Mouse (Mus musculus) cerebellum, adult 18-20 months (tissue): ENCODE measurements at regions not wholly inside any gene's neighbourhood (a gene's known extent, or its start where the extent isn't known, plus 50 kb on each side); places are given as distances from the start of the nearest gene placed in this dataset.

Experiments
- DNase-seq, 2 experiments: peaks; one replicate each; pipeline ENCODE4 v3.0.0; 2021

GRCm38 (mm10) chr11:64579826-64580225 lies 143.4 kb upstream of the F930015N05Rik start:
- no peak for DNase-seq

DNA sequence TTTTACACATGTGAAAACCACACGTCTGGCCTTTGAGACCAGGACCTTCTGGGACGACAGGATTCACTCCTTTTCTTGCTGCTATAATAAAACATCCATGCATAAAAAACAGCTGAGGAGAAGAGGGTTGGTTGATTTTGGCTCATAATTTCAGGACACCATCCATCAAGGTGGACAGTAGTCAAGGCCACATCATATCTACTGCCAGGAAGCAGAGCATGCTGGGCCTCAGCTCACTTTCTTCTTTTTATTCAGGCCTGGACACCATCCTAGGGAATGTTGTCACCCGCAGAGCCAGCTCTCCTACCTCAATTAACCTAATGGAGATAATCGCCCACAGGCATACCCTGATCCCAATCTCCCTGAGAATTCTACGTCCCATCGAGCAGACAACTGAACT lies 149.6 kb upstream of the F930015N05Rik start:
- DNase-seq = no peak

DNA sequence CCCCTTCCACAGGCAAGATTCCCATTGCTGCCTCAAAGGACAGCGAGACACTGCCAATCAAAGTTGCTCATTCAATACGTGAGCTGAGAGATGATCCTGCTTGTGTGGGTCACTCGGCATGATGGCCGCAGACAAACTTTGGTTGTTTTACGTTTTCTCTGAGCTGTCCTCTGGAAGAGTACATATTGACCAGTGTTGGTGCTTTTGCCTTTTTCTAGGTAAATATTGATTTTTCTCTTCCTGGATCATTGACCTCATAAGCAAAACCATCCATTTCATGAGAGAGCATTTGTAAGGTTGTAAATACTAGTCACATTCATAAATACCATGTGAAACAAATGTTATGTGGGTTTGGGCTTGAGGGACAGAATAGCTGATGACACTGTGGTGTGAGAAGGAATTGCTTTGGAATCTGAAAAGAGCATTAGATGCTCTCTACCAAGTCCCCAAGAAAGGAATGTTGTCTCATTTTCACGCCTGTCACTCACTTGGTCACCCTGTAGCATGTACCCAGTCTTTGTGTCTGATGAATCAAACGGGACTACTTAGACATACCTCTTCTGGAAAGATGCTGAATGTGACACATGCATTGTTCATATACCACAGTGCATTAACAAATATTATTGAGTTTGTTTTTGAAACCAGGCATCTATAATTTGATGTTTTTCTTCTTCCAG lies 150.7 kb upstream of the F930015N05Rik start:
- no peak for DNase-seq

- DNase-seq = no peak
Measured at GRCm38 (mm10) chr11:64587751-64588600, 151.5 kb upstream of the F930015N05Rik start.

GRCm38 (mm10) chr11:64588601-64588989 lies 152.1 kb upstream of the F930015N05Rik start:
- no peak for DNase-seq

DNA sequence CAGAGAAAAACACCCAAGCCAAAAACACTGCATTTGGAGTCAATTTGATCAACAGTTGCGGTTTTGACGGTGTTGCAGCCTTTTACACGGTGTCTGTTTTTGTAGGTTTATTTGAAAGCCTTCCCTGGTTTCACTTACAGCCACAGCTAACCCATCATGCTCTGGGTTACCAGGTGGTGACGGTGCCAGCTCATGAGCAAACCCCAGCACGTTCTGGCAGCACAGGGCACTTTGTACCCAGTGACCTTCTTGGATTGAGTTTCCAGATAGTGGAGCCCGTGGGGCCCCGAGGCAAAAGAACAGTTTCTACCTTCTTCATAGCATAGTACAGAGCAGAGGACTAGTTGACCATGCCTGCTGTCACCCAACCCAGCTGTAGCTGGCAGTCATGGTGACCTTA lies 152.6 kb upstream of the F930015N05Rik start:
- DNase-seq = no peak

- no peak for DNase-seq
Measured at GRCm38 (mm10) chr11:64590091-64590490, 153.6 kb upstream of the F930015N05Rik start.

GRCm38 (mm10) chr11:64592253-64592652 lies 155.8 kb upstream of the F930015N05Rik start:
- no peak for DNase-seq

DNA sequence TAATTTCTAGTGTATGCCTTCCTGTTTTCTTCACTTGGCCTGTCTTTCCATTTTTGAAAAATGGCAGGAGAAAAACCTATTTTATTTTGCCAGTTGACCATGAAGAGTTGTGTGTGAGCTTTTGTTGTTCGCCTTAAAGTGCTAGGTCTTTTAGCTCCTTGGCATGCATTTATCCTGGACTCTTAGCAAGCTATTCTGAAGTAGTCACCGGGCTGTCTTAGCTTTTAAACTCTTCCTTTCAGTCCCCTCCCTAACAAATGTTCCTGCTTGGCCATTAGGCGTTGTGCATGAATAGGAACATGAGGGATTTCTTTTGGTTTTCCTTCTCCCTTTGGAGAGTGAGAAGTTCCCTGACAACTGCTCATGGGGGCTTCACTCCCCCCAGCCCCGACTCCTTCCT lies 160.9 kb upstream of the F930015N05Rik start:
- DNase-seq = no peak

GRCm38 (mm10) chr11:64599178-64599577 lies 162.7 kb upstream of the F930015N05Rik start:
- DNase-seq = peak; percentile 8 to 17

- no peak for DNase-seq
Measured at GRCm38 (mm10) chr11:64600201-64601102, 164.0 kb upstream of the F930015N05Rik start.

GRCm38 (mm10) chr11:64609043-64609442 lies 172.6 kb upstream of the F930015N05Rik start:
- DNase-seq = no peak

DNA sequence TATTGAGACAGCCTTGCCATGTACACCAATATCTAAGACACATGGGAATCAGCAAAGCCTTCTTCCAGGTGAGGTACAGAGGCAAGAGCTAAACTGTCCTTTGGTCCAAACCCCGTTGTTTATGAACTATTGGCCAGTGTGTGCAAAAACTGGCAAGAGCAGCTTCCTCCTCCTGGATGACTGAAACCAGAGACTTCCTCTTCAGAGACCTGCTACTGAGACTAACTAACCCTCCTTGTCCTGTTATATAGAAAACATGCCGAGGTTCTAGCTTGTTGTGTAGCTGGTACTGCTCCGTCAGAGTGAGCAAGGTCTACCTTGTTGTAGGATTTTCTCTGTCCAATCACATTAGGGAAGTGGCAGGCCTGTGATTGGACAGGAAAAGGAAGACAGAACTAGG lies 174.3 kb upstream of the F930015N05Rik start:
- DNase-seq = no peak

DNA sequence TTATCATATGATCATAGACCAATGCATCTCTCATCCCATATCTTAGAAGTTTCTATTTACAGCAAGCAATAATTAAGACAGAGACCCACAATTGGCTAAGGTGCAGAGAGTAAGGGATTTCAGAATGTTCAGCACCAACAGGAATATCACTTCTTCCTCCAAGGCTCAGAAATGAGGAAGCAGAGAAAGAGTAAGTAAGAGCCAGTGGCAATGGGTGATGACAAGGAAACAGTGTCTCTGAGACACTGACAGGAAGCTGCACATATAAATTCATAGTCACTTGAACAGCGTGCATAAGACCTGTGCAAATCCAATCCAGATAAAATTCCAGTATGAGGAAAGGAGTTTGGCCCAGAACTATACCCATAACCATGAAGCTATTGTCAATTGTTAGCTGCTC lies 178.7 kb upstream of the F930015N05Rik start:
- DNase-seq = no peak

DNA sequence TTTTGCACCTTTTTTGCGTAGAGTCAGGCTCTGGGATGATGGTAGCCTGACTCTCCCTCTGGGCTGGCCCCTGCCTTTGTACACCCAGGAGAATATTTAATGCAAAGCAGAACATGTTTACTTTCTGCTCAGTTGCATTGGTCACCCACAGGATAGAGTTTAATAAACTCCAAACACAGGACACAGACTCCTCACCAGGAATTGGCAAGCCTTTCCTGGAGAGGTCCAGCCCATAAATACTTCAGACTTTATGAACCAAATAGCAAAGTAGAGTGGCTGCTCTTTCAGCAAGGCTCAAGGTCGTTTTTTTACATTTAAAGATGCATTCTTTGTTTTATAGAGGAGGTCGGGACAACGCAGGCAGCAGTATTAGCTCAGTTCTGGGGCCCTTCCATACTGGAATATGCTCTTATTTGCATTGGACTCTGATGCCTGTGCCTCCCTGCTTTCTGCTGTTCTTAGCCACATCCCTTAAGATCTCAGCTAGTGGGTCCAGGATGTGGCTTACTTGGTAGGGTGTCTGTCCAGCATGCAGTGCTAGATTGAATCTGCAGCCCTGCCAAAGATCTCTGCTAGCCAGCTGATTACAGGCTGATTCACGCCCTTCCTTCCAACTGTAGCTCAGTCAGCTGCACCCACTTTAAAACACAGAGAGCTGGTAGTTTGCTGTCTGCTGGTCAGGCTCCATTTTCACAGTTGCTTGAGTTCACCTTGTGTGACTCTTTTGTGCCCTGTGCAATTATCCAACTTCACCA lies 182.4 kb upstream of the F930015N05Rik start:
- DNase-seq = no peak

- no peak for DNase-seq
Measured at GRCm38 (mm10) chr11:64627180-64627579, 190.7 kb upstream of the F930015N05Rik start.

GRCm38 (mm10) chr11:64640947-64641346 lies 204.5 kb upstream of the F930015N05Rik start:
- no peak for DNase-seq

- DNase-seq = no peak
Measured at GRCm38 (mm10) chr11:64643171-64643570, 206.7 kb upstream of the F930015N05Rik start.

- DNase-seq = no peak
Measured at GRCm38 (mm10) chr11:64647938-64648337, 211.5 kb upstream of the F930015N05Rik start.

DNA sequence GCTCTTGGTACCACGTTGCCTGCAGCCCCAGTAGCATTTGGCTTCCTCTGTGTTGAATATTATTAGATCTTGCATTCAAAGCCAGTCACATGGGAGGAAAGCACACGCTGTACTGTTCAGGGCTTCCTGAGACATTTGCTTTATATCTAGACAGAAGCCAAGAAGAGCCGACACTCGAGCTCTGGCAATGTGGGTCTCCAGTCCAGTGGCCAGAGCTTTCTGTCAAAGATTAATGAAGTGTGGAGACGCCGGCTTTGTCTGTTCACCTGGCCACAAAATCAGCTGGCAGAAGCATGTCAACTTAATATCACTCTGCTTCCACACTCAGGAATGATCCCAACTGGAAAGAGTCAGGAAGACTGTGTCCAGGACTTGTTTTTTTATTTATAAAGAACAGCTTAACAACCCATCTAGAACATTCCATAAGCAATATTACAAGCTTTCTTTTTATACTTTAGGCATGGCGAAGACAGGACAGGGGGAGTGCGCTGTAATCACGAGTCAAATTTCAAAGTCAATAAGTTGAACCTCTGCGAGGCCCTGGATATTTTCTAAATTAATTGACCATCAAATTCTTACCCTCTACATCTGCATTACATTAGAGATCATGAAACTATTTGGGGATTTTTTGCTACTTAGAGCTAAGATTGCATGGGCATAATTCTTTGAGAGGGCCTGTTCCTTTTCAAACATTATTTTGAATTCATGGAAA lies 214.3 kb upstream of the F930015N05Rik start:
- DNase-seq = no peak

DNA sequence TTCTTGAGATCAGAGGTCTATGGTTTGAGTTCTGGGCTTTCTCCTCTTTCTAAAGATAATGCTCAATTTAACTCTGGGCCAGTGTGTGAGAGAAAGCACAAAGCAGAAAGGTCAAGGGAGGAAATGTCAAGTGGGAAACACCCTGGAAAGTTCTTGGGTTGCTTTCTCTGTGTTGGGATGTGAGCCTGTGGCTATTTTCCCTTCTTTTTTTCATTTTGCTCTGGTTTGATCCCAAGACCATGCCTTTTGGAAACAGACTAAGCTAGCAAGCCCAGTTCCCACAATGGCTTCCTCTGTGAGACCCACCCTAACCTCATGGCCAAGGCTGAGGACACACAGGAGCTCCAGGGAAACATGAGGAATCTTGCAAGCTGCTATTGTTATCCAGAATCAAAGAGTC lies 216.4 kb upstream of the F930015N05Rik start:
- no peak for DNase-seq

GRCm38 (mm10) chr11:64655162-64655561 lies 218.7 kb upstream of the F930015N05Rik start:
- no peak for DNase-seq
